Mouse (Mus musculus) spleen, postnatal 36 days (tissue): ENCODE measurements around the gene Ciapin1.

Experiments
- DNase-seq, 2 experiments: peaks; one replicate each; pipeline ENCODE4 v3.0.0; 2022; ENCODE audit warnings: low spot score in 2 of 2, mixed read lengths in 1 of 2

The Ciapin1 gene

GRCm38 (mm10) chr8:94780491-94781154, 57.5 kb downstream of the Ciapin1 start:
- no peak for DNase-seq

- DNase-seq, result no peak
These were observed 58.4 kb downstream of the Ciapin1 start for GRCm38 (mm10) chr8:94779534-94780294.

GRCm38 (mm10) chr8:94778895-94779533, 59.1 kb downstream of the Ciapin1 start:
- no peak for DNase-seq

DNA sequence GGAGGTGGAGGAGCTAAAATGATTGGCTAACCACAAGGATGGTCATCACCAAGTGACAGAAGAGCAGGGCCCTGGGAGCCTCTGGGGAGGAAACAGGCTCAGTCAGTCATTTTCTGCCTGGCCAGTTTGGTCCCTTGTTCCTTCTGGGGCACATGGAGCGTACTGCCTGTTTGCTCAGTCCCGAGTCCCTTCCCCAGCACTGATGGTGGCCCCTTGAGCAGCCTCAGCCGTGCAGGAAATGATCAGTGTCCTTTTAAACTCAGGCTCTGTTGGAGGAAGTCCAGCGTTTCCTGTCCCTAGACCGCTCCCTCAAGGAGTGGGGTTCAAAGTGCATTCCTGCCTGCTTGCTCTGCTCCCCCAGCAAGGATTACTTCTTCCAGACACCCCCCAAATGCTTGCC, 59.7 kb downstream of the Ciapin1 start:
- no peak for DNase-seq

DNA sequence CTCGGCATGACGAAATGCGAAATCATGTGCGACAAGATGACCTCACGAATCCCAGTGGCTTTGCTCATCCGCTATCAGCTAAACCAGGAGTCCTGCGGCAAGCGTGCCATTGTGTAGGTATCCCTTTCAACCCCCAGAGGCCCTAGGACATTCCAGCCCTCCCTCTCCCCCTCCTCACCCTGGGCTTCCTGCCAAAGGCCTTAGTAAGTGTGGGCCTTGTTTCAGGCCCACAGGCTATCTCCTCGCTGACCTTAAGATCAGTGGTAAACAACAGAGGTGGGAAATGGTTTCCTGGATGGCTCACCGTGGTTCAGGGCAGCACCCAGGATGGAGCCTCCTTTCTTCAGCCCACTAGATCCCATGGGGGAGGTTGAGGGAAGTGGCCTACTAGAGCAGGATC, 60.1 kb downstream of the Ciapin1 start:
- no peak for DNase-seq

GRCm38 (mm10) chr8:94776346-94776745, 61.8 kb downstream of the Ciapin1 start:
- no peak for DNase-seq

DNA sequence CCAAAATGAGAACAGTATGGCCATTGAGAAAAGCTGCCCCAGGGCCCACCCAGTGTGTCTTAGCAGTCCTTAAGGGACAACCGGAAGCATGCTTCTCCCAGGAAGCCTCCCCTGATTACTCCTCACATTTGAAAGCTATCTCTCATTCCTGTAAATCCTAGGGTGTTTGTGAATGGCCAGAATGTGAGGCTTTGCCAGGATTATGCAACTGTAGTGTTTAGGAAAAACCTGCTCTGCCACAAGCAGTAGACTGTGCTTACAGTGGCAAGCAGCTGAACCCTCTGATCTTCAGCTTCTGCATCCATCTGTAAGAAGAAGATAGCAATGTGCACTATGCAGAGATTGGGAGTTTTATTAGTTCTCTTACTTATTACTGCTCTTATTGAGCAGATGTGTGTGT, 63.6 kb downstream of the Ciapin1 start:
- DNase-seq, result no peak

- DNase-seq, result no peak
These were observed 64.4 kb downstream of the Ciapin1 start for GRCm38 (mm10) chr8:94773700-94774171.

- no peak for DNase-seq
These were observed 65.1 kb downstream of the Ciapin1 start for GRCm38 (mm10) chr8:94773048-94773447.

DNA sequence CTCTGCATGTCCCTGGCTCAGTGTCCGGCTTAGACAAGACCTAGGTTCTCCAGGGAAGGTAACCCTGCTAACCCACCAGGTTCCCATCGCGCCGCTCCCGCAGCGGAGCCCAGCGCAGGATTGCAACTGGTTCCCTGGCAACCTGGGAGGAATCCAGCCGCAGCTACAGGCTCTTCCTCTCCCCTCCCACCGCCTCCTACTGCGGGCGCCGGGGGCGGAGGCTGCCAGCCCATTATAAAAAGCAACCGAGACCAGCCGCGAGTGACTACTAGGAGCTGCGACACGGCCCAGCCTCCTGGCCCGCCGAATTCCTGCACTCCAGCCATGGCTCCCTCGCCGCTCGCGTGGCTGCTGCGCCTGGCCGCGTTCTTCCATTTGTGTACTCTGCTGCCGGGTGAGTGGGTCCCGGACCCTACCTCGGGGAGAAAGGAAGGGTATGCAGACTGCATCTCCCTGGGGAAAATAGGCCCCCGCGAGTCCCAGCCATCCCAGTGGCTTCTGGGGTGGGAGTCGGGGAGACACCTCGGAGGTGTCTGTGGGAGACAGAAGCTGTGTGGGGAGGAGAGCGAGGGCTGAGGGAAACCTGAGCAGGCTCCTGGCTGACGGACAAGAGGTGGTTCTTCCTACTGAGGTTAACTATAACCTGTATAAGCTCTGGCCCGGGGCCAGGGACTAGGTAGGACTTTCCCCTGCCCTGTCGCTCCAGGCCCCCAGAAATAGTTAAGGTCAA, 66.1 kb downstream of the Ciapin1 start, which contains the start of gene Cx3cl1:
Cx3cl1 (plus strand) TSS at position 69 of the 730 bp plus-strand sequence.
- DNase-seq, result no peak

GRCm38 (mm10) chr8:94770945-94771344, 67.2 kb downstream of the Ciapin1 start:
- DNase-seq, result no peak
